Mouse (Mus musculus) spleen, adult 2 months (tissue): Measurements from ENCODE around the gene 3110009E18Rik.

Source experiments
- CTCF ChIP-seq: fragments of 200-500 bp; IDR thresholded peaks from 2 replicates; pipeline ENCODE4 v1.5.1; 2011; ENCODE audit warnings: mild to moderate bottlenecking, inconsistent platforms; ENCODE audit not compliant: insufficient read depth, insufficient read length, insufficient replicate concordance; ENCODE audit errors: extremely low read depth
- POLR2A ChIP-seq: fragments of 200-500 bp; IDR thresholded peaks from 2 replicates; pipeline ENCODE4 v1.6.1; 2011; ENCODE audit warnings: low read depth, low read length, inconsistent platforms

DNA sequence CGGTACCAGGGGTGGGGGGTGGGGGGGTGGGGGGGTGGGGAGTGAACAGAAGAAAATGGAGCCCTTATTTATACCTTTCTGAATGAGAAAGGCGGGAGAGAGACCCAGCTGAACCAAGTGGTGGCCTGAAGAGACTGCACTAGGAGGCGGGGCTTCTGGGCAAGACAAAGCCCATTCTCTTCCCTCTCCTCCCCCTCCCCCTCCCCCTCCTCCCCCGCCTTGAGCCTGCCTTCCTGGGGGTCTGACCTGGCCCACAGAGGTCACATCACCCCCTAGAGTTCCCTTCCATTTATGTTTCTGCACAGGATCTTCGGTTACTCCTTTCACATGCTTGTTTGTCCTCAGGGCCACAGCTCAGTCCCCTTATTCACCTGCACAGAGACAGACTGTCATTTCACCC lies 31.8 kb upstream of the 3110009E18Rik start:
- no peak for TF ChIP-seq CTCF
- TF ChIP-seq POLR2A: no peak
